Mouse (Mus musculus) stomach, embryonic 14.5 days (tissue): ENCODE data around the gene Grin2d. TPM values are rescaled to one million over a fixed set of nuclear protein-coding genes. Genes with fewer than 3 reads are reported as not detected.

Experiments used
- ATAC-seq: fragments of 200-750 bp; cut with Nextera tagmentation; 2 replicates; pipeline ENCODE4 v1.8.0; 2017; ENCODE audit warnings: low read depth, moderate TSS enrichment; ENCODE audit not compliant: insufficient number of reproducible peaks, insufficient read depth, low FRiP score
- H3K27ac ChIP-seq: fragments of 300-500 bp; sonication (generic); 2 replicates; pipeline ENCODE4 v1.5.1; 2014; ENCODE audit warnings: mild to moderate bottlenecking, low read length, moderate library complexity, mixed read lengths
- H3K27me3 ChIP-seq: fragments of 300-500 bp; sonication (generic); 2 replicates; pipeline ENCODE4 v1.6.1; 2014; ENCODE audit warnings: low read length, control low read depth, mixed read lengths; ENCODE audit not compliant: control insufficient read depth, insufficient read depth
- H3K36me3 ChIP-seq: fragments of 300-500 bp; sonication (generic); 2 replicates; pipeline ENCODE4 v1.6.1; 2014; ENCODE audit warnings: mild to moderate bottlenecking, control low read depth, low read length, moderate library complexity, mixed read lengths; ENCODE audit not compliant: control insufficient read depth, insufficient read depth
- H3K4me1 ChIP-seq: fragments of 300-500 bp; sonication (generic); 2 replicates; pipeline ENCODE4 v1.6.1; 2014; ENCODE audit warnings: low read length, control low read depth, mixed read lengths; ENCODE audit not compliant: control insufficient read depth, insufficient read depth
- H3K4me2 ChIP-seq: fragments of 300-500 bp; sonication (generic); replicated peaks from 2 replicates; pipeline ENCODE4 v1.6.1; 2014; ENCODE audit warnings: low read depth, low read length, control low read depth
- H3K4me3 ChIP-seq: fragments of 300-500 bp; sonication (generic); 2 replicates; pipeline ENCODE4 v1.5.1; 2014; ENCODE audit warnings: low read depth, low read length, control low read depth
- H3K9ac ChIP-seq: fragments of 300-500 bp; sonication (generic); replicated peaks from 2 replicates; pipeline ENCODE4 v1.6.1; 2014; ENCODE audit warnings: low read depth, mild to moderate bottlenecking, control low read depth, low read length, moderate library complexity, mixed read lengths
- H3K9me3 ChIP-seq: fragments of 300-500 bp; sonication (generic); 2 replicates; pipeline ENCODE4 v1.6.1; 2016; ENCODE audit warnings: low read depth, low read length, control low read depth; ENCODE audit not compliant: control insufficient read depth
- WGBS: fragments of 180-500 bp; shearing (Covaris S2); extraction: QIAGEN DNeasy Blood & Tissue Kit; methylation state at CpG from one replicate; pipeline ENCODE4 v1.1.7; 2014; 5-methylcytosine and 5-hydroxymethylcytosine counted together
- polyA plus RNA-seq: library from polyadenylated mRNA; unstranded; fragments of >200 nt; fragmentation: Nextera tagmentation; extraction: Ambion mirVana; gene quantifications from 2 replicates; pipeline ENCODE4 v1.2.1, GENCODE M21; 2014

Gene Grin2d
- polyA plus RNA-seq, 1 experiment from 2014 or later = 0.48 TPM

GRCm38 (mm10) chr7:45869787-45870186, 8.4 kb downstream of the Grin2d start:
- ATAC-seq = no peak
- peak overlapping the region; percentile 43 for H3K4me2 ChIP-seq
- peaks cover 45% of the 10 kb centered on the region; the same call in 1 of the 2 replicates for H3K4me1 ChIP-seq
- peaks cover 4% of the 10 kb centered on the region for H3K36me3 ChIP-seq
- WGBS = 4% methylated on average over 14 of the region's 14 CpGs
- 0 out of 2 replicates have a peak, but pooled peaks cover 12% of the 10 kb centered on the region for H3K27me3 ChIP-seq
- peak overlapping the region; percentile 9; the same call in 1 of the 2 replicates for H3K4me3 ChIP-seq
- H3K9ac ChIP-seq = peak overlapping the region; percentile 14; the same call in 1 of the 2 replicates
- no peak overlapping the region for H3K27ac ChIP-seq
- no peaks in the 10 kb centered on the region for H3K9me3 ChIP-seq

- Histone ChIP-seq H3K9ac (0 out of 2 replicates have a peak overlapping the region, but pooled peaks have one; percentile 14), H3K4me2 (peak overlapping the region; percentile 43), H3K27me3 (0 out of 2 replicates have a peak, but pooled peaks cover 12% of the 10 kb centered on the region), H3K4me1 (peaks cover 39% of the 10 kb centered on the region; the same call in 1 of the 2 replicates), H3K36me3 (no peaks in the 10 kb centered on the region), H3K9me3 (no peaks in the 10 kb centered on the region), H3K4me3 (no peak overlapping the region), H3K27ac (no peak overlapping the region)
- ATAC-seq = no peak
- 21% methylated on average over 8 of the region's 8 CpGs for WGBS
Observed at GRCm38 (mm10) chr7:45869107-45869670, 9.0 kb downstream of the Grin2d start.

- no peak overlapping the region for H3K9ac ChIP-seq
- H3K36me3 ChIP-seq = no peaks in the 10 kb centered on the region
- H3K4me2 ChIP-seq = no peak overlapping the region
- H3K4me3 ChIP-seq = no peak overlapping the region
- H3K9me3 ChIP-seq = no peaks in the 10 kb centered on the region
- no peak for ATAC-seq
- H3K27ac ChIP-seq = no peak overlapping the region
- 0 out of 2 replicates have a peak, but pooled peaks cover 12% of the 10 kb centered on the region for H3K27me3 ChIP-seq
- WGBS = 28% methylated on average over 2 of the region's 2 CpGs
- peaks cover 32% of the 10 kb centered on the region; the same call in 1 of the 2 replicates for H3K4me1 ChIP-seq
Observed at GRCm38 (mm10) chr7:45867871-45868270, 10.3 kb downstream of the Grin2d start.

- H3K9me3 ChIP-seq = no peaks in the 10 kb centered on the region
- H3K4me2 ChIP-seq = peak overlapping the region; percentile 69
- WGBS = under 1% methylated on average over 117 of the region's 117 CpGs
- peak overlapping the region; percentile 60 for H3K4me3 ChIP-seq
- H3K9ac ChIP-seq = peak overlapping the region; percentile 84
- no peaks in the 10 kb centered on the region for H3K36me3 ChIP-seq
- peaks cover 32% of the 10 kb centered on the region; the same call in 1 of the 2 replicates for H3K4me1 ChIP-seq
- 0 out of 2 replicates have a peak, but pooled peaks cover 11% of the 10 kb centered on the region for H3K27me3 ChIP-seq
- peak; percentile 78 for ATAC-seq
- peak overlapping the region; percentile 44; the same call in 1 of the 2 replicates for H3K27ac ChIP-seq
Observed at GRCm38 (mm10) chr7:45865925-45866910, 12.0 kb downstream of the Grin2d start.

- H3K4me3 ChIP-seq = no peak overlapping the region
- ATAC-seq = no peak
- H3K4me2 ChIP-seq = no peak overlapping the region
- H3K9ac ChIP-seq = no peak overlapping the region
- H3K27me3 ChIP-seq = 0 out of 2 replicates have a peak, but pooled peaks cover 4% of the 10 kb centered on the region
- H3K9me3 ChIP-seq = no peaks in the 10 kb centered on the region
- WGBS = 57% methylated on average over 3 of the region's 3 CpGs
- no peaks in the 10 kb centered on the region for H3K36me3 ChIP-seq
- peaks cover 17% of the 10 kb centered on the region; the same call in 1 of the 2 replicates for H3K4me1 ChIP-seq
- H3K27ac ChIP-seq = no peak overlapping the region
Observed at GRCm38 (mm10) chr7:45864435-45864834, 13.7 kb downstream of the Grin2d start.

- Histone ChIP-seq H3K4me1 (peaks cover 14% of the 10 kb centered on the region; the same call in 1 of the 2 replicates), H3K4me2 (no peak overlapping the region), H3K9ac (no peak overlapping the region), H3K9me3 (no peaks in the 10 kb centered on the region), H3K27ac (no peak overlapping the region), H3K27me3 (0 out of 2 replicates have a peak, but pooled peaks cover 4% of the 10 kb centered on the region), H3K36me3 (no peaks in the 10 kb centered on the region), H3K4me3 (no peak overlapping the region)
- no peak for ATAC-seq
- WGBS = 85% methylated on average over 7 of the region's 7 CpGs
Observed at GRCm38 (mm10) chr7:45862804-45863203, 15.4 kb downstream of the Grin2d start.

GRCm38 (mm10) chr7:45859008-45859407, 19.2 kb downstream of the Grin2d start:
- Histone ChIP-seq H3K36me3 (no peaks in the 10 kb centered on the region), H3K27ac (no peak overlapping the region), H3K4me3 (no peak overlapping the region), H3K9me3 (no peaks in the 10 kb centered on the region), H3K9ac (no peak overlapping the region), H3K4me1 (peaks cover 5% of the 10 kb centered on the region; the same call in 1 of the 2 replicates), H3K4me2 (no peak overlapping the region), H3K27me3 (no peaks in the 10 kb centered on the region)
- peak; percentile 54; the same call in 1 of the 2 replicates for ATAC-seq
- WGBS = 42% methylated on average over 4 of the region's 4 CpGs
